Mouse (Mus musculus) limb, embryonic 11.5 days (tissue): ENCODE measurements at regions not wholly inside any gene's neighbourhood (a gene's known extent, or its start where the extent isn't known, plus 50 kb on each side); places are given as distances from the start of the nearest gene placed in this dataset.

Experiments used
- ATAC-seq: fragments of 200-750 bp; cut with Nextera tagmentation; 2 replicates; pipeline ENCODE4 v1.8.0; 2017; ENCODE audit warnings: low read depth; ENCODE audit not compliant: insufficient number of reproducible peaks, low FRiP score, low TSS enrichment
- DNase-seq: peaks from one replicate; pipeline ENCODE4 v3.0.0-alpha.2; 2015; ENCODE audit warnings: low spot score
- H3K27ac ChIP-seq: fragments of 300-500 bp; sonication (generic); replicated peaks from 2 replicates; pipeline ENCODE4 v1.5.1; 2014; ENCODE audit warnings: low read depth, mild to moderate bottlenecking, low read length
- H3K27me3 ChIP-seq: fragments of 300-500 bp; sonication (generic); 2 replicates; pipeline ENCODE4 v1.6.1; 2014; ENCODE audit warnings: mild to moderate bottlenecking, low read length, mixed read lengths; ENCODE audit not compliant: control insufficient read depth, insufficient read depth
- H3K36me3 ChIP-seq: fragments of 300-500 bp; sonication (generic); 2 replicates; pipeline ENCODE4 v1.6.1; 2014; ENCODE audit warnings: mild to moderate bottlenecking, low read length, moderate library complexity, mixed read lengths; ENCODE audit not compliant: control insufficient read depth, insufficient read depth
- H3K4me1 ChIP-seq: fragments of 300-500 bp; sonication (generic); 2 replicates; pipeline ENCODE4 v1.6.1; 2014; ENCODE audit warnings: low read length, mixed read lengths; ENCODE audit not compliant: control insufficient read depth, insufficient read depth
- H3K4me2 ChIP-seq: fragments of 300-500 bp; sonication (generic); 2 replicates; pipeline ENCODE4 v1.6.1; 2014; ENCODE audit warnings: low read depth, mild to moderate bottlenecking, moderate library complexity; ENCODE audit not compliant: severe bottlenecking
- H3K4me3 ChIP-seq: fragments of 300-500 bp; sonication (generic); 2 replicates; pipeline ENCODE4 v1.5.1; 2014; ENCODE audit warnings: low read depth, low read length
- H3K9ac ChIP-seq: fragments of 300-500 bp; sonication (generic); 2 replicates; pipeline ENCODE4 v1.6.1; 2014; ENCODE audit warnings: mild to moderate bottlenecking, low read length
- H3K9me3 ChIP-seq: fragments of 300-500 bp; sonication (generic); 2 replicates; pipeline ENCODE4 v1.6.1; 2016; ENCODE audit warnings: low read length; ENCODE audit not compliant: control insufficient read depth
- WGBS: fragments of 180-500 bp; shearing (Covaris S2); extraction: QIAGEN DNeasy Blood & Tissue Kit; methylation state at CpG from one replicate; pipeline ENCODE4 v1.1.7; 2014; 5-methylcytosine and 5-hydroxymethylcytosine counted together

DNA sequence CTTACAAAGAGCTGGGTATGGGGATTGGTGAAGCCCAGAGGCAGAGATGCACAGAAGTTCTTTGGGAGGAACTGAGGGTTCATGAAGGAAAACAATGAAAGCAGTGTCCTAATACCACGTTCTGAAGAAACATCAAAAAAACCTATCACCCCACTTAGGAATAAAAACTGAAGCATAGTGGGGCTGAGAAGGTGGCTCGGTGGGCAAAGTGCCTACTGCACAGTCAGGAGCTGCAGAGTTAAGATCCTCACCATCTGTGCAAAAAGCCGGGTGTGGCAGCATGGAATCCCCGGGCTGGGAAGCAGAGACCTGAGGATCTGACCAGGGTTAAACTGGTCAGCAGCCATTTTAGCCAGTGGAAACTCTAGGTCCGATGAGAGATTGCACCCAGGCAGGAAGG is 106.1 kb upstream of the Smad1 start:
- H3K9me3 ChIP-seq: no peaks in the 10 kb centered on the region
- 78% methylated on average over 5 of the region's 5 CpGs for WGBS
- no peaks in the 10 kb centered on the region for H3K4me1 ChIP-seq
- H3K4me2 ChIP-seq: no peak overlapping the region
- no peaks in the 10 kb centered on the region for H3K36me3 ChIP-seq
- no peak for DNase-seq
- H3K4me3 ChIP-seq: no peak overlapping the region
- H3K27me3 ChIP-seq: no peaks in the 10 kb centered on the region
- H3K9ac ChIP-seq: no peak overlapping the region
- no peak for ATAC-seq
- no peak overlapping the region for H3K27ac ChIP-seq

DNA sequence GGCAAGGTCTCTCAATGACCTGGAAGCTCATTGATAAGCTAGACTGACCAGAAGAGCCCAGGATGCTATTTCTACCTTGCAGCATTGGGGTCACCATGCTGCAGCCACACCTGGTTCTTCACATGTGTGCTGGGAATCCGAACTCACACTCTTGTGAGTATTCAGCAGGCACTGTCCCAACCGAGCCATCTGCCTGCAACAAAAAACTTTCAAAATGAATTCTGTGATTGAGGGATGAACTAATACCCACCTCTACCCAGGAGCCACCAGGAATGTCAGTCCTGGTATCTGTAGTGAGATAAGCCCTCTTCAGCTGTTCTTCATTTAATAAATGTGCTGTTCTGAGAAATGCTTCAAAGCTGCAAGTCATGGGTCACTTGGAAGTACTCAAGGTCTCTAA is 104.6 kb upstream of the Smad1 start:
- no peaks in the 10 kb centered on the region for H3K36me3 ChIP-seq
- no peak overlapping the region for H3K27ac ChIP-seq
- H3K9me3 ChIP-seq: no peaks in the 10 kb centered on the region
- H3K4me1 ChIP-seq: no peaks in the 10 kb centered on the region
- H3K4me3 ChIP-seq: no peak overlapping the region
- ATAC-seq (no peak), DNase-seq (no peak)
- no peak overlapping the region for H3K4me2 ChIP-seq
- 86% methylated on average over 2 of the region's 2 CpGs for WGBS
- H3K9ac ChIP-seq: no peak overlapping the region
- H3K27me3 ChIP-seq: no peaks in the 10 kb centered on the region

- H3K4me3 ChIP-seq: no peak overlapping the region
- DNase-seq (no peak), ATAC-seq (no peak)
- no peaks in the 10 kb centered on the region for H3K4me1 ChIP-seq
- no peaks in the 10 kb centered on the region for H3K36me3 ChIP-seq
- no peak overlapping the region for H3K4me2 ChIP-seq
- H3K9ac ChIP-seq: no peak overlapping the region
- H3K27me3 ChIP-seq: no peaks in the 10 kb centered on the region
- no peak overlapping the region for H3K27ac ChIP-seq
- no peaks in the 10 kb centered on the region for H3K9me3 ChIP-seq
- 84% methylated on average over 4 of the region's 4 CpGs for WGBS
Measured at GRCm38 (mm10) chr8:79502062-79502461, 102.7 kb upstream of the Smad1 start.

DNA sequence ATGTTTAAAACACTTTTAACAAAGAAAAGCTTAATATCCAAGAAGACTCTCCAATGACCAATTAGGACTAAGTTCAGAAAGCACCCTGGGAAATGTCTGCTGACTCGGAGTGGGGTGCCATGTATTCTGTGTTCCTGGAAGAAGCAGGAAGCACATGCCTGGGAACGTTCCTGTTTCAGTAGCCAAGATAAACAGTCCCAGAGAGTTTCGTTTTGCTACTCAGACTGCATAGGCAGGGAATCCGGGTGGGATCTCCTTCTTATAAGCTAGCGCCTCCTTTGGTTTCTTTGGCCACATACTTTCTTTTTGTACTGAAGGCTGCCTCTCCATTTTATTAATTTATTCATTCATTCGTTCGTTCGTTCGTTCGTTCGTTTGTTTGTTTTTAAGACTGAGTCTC is 101.9 kb upstream of the Smad1 start:
- Histone ChIP-seq H3K27ac (no peak overlapping the region), H3K4me3 (no peak overlapping the region), H3K4me1 (no peaks in the 10 kb centered on the region), H3K9me3 (no peaks in the 10 kb centered on the region), H3K36me3 (no peaks in the 10 kb centered on the region), H3K9ac (no peak overlapping the region), H3K27me3 (no peaks in the 10 kb centered on the region), H3K4me2 (no peak overlapping the region)
- no peak for DNase-seq
- WGBS: 88% methylated on average over 11 of the region's 11 CpGs
- no peak for ATAC-seq

DNA sequence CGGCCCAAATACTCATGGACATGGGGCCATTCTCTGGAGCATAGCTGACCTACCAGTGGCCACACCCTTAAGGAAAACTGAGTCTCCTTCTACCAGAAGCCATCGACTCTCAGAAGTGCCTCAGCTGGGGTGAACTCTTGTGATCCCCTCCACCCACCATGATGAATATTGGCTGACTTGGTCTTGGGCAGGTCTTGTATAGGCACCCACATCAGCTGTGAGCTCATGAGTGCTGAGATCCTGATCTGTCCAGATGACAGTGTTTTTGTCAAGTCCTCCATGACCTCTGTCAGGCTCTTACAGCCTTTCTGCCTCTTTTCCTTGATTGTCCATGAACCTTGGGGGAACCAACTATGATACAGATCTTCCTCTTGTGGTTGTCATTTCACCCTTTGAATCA is 99.9 kb upstream of the Smad1 start:
- Histone ChIP-seq H3K4me2 (no peak overlapping the region), H3K27me3 (no peaks in the 10 kb centered on the region), H3K4me3 (no peak overlapping the region), H3K9me3 (no peaks in the 10 kb centered on the region), H3K9ac (no peak overlapping the region), H3K27ac (no peak overlapping the region), H3K4me1 (no peaks in the 10 kb centered on the region), H3K36me3 (no peaks in the 10 kb centered on the region)
- 87% methylated on average over 2 of the region's 2 CpGs for WGBS
- no peak for ATAC-seq
- DNase-seq: no peak

DNA sequence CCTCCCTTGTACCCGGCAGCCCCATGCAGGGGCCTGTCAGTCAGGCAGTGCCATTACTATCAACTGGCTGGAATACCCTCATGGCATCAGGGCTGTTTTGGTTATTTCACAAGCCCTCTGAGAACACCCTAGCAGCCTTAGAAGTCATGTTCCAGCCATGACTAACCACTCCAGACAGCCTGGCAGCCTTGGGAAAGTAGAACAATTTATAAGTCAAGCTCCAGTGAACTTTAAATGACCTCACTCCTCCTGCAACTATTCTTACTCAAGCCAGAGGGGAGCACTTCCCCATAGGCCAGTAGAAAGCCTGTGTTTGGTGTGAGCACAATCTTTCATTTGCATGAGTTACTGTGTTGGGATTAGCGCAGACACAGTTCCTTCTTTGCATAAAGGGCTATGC is 99.3 kb upstream of the Smad1 start:
- Histone ChIP-seq H3K9ac (no peak overlapping the region), H3K4me1 (no peaks in the 10 kb centered on the region), H3K27me3 (no peaks in the 10 kb centered on the region), H3K9me3 (no peaks in the 10 kb centered on the region), H3K36me3 (no peaks in the 10 kb centered on the region), H3K27ac (no peak overlapping the region), H3K4me3 (no peak overlapping the region), H3K4me2 (no peak overlapping the region)
- DNase-seq (no peak), ATAC-seq (no peak)
- WGBS: 77% methylated on average over 2 of the region's 2 CpGs

- Histone ChIP-seq H3K27ac (no peak overlapping the region), H3K4me3 (no peak overlapping the region), H3K4me1 (no peaks in the 10 kb centered on the region), H3K4me2 (no peak overlapping the region), H3K9me3 (no peaks in the 10 kb centered on the region), H3K27me3 (no peaks in the 10 kb centered on the region), H3K9ac (no peak overlapping the region), H3K36me3 (no peaks in the 10 kb centered on the region)
- WGBS: 67% methylated on average over 10 of the region's 10 CpGs
- no peak for ATAC-seq
- no peak for DNase-seq
Measured at GRCm38 (mm10) chr8:79491156-79491698, 91.9 kb upstream of the Smad1 start.

- no peak for DNase-seq
Measured at GRCm38 (mm10) chr8:79490739-79491138, 91.4 kb upstream of the Smad1 start.

DNA sequence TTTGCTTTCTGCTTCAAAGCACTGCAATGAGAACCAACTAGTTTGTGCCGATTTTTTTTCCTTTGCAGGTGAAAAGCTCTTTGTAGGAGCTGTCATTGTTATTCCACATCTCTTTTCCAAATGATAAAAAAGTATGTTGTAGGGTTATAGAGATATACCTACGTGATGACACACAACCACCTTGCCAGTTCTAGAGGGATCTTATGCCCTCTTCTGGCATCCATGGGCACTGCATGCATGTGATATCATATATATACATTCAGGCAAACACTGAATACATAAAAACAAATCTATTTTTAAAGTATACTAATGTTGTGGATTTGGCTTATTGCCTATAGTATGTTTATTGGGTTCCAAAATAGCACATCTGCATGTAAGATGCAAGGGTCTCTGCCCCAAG is 89.5 kb upstream of the Smad1 start:
- WGBS: 76% methylated on average over 2 of the region's 2 CpGs
- H3K9ac ChIP-seq: no peak overlapping the region
- H3K27me3 ChIP-seq: no peaks in the 10 kb centered on the region
- no peak overlapping the region for H3K4me2 ChIP-seq
- no peak overlapping the region for H3K4me3 ChIP-seq
- DNase-seq: no peak
- no peak overlapping the region for H3K27ac ChIP-seq
- no peaks in the 10 kb centered on the region for H3K36me3 ChIP-seq
- no peaks in the 10 kb centered on the region for H3K9me3 ChIP-seq
- ATAC-seq: no peak
- no peaks in the 10 kb centered on the region for H3K4me1 ChIP-seq

More at GRCm38 (mm10) chr8:79490739-79491138, 91.4 kb upstream of the Smad1 start:
- Histone ChIP-seq H3K4me1 (no peaks in the 10 kb centered on the region), H3K36me3 (no peaks in the 10 kb centered on the region), H3K4me3 (no peak overlapping the region), H3K9me3 (no peaks in the 10 kb centered on the region), H3K27me3 (no peaks in the 10 kb centered on the region), H3K9ac (no peak overlapping the region), H3K4me2 (no peak overlapping the region), H3K27ac (no peak overlapping the region)
- no peak for ATAC-seq
- 51% methylated on average over 4 of the region's 4 CpGs for whole genome bisulfite sequencing
